Mouse (Mus musculus): ENCODE data around the gene Efcab2. TPM values are rescaled to one million over a fixed set of nuclear protein-coding genes. Genes with fewer than 3 reads are reported as not detected.

The Efcab2 gene
- polyA plus RNA-seq, 2 experiments = 0.64 to 4.3 TPM

- no peak overlapping the region for H3K4me2 ChIP-seq (ENCODE audit: low read depth)
- no peaks in the 10 kb centered on the region for H3K9me3 ChIP-seq (ENCODE audit: control insufficient read depth, low read length)
- peaks cover 0 to 4% of the 10 kb centered on the region in 2 experiments; a peak in 2 of 4 replicates for H3K4me1 ChIP-seq (replicated peaks; ENCODE audit: control insufficient read depth in 2 of 2, insufficient read depth in 2 of 2, low read length in 1 of 2)
- H3K4me3 ChIP-seq (ENCODE audit: insufficient read depth in 1 of 2, low read depth in 2 of 2, low read length in 2 of 2) = no peak overlapping the region
- no peak for TF ChIP-seq CTCF (IDR thresholded peaks at IDR 0.05; ENCODE audit: low read depth)
- no peak for TF ChIP-seq EP300 (IDR thresholded peaks at IDR 0.05; ENCODE audit: low read depth)
- H3K36me3 ChIP-seq (replicated peaks; ENCODE audit: control insufficient read depth, insufficient read depth, low read depth) = no peaks in the 10 kb centered on the region
- no peak overlapping the region for H3K27ac ChIP-seq
- H3K9ac ChIP-seq (replicated peaks) = no peak overlapping the region
- WGBS (ENCODE audit: insufficient replicate concordance) = 63% methylated on average over 4 of the region's 4 CpGs
- no peaks in the 10 kb centered on the region for H3K27me3 ChIP-seq (ENCODE audit: control insufficient read depth, insufficient read depth, low read length)
- DNase-seq (ENCODE audit: low read depth in 3 of 3, low spot score in 3 of 3) (no peak), ATAC-seq (ENCODE audit: insufficient read depth) (no peak)
Observed at GRCm38 (mm10) chr1:178396383-178396782, 9.5 kb upstream of the Efcab2 start.

- Histone ChIP-seq H3K27me3 (ENCODE audit: control insufficient read depth, insufficient read depth, low read length) (no peaks in the 10 kb centered on the region), H3K4me3 (ENCODE audit: insufficient read depth in 1 of 2, low read depth in 2 of 2, low read length in 2 of 2) (no peak overlapping the region), H3K27ac (no peak overlapping the region), H3K36me3 (replicated peaks; ENCODE audit: control insufficient read depth, insufficient read depth, low read depth) (no peaks in the 10 kb centered on the region), H3K9ac (replicated peaks) (no peak overlapping the region), H3K9me3 (ENCODE audit: control insufficient read depth, low read length) (no peaks in the 10 kb centered on the region), H3K4me1 (replicated peaks; ENCODE audit: control insufficient read depth in 2 of 2, insufficient read depth in 2 of 2, low read length in 1 of 2) (peaks cover 5 to 17% of the 10 kb centered on the region in 2 experiments), H3K4me2 (ENCODE audit: low read depth) (no peak overlapping the region)
- DNase-seq (ENCODE audit: low read depth in 3 of 3, low spot score in 3 of 3) (no peak), ATAC-seq (ENCODE audit: insufficient read depth) (no peak)
- TF ChIP-seq CTCF (IDR thresholded peaks at IDR 0.05; ENCODE audit: low read depth) = no peak
- TF ChIP-seq EP300 (IDR thresholded peaks at IDR 0.05; ENCODE audit: low read depth) = no peak
- WGBS (ENCODE audit: insufficient replicate concordance) = 70% methylated on average over 6 of the region's 6 CpGs
Observed at GRCm38 (mm10) chr1:178399879-178400278, 6.0 kb upstream of the Efcab2 start.

- DNase-seq (ENCODE audit: low read depth in 3 of 3, low spot score in 3 of 3) (no peak), ATAC-seq (ENCODE audit: insufficient read depth) (no peak)
- no peak overlapping the region for H3K4me3 ChIP-seq (ENCODE audit: insufficient read depth in 1 of 2, low read depth in 2 of 2, low read length in 2 of 2)
- no peak overlapping the region for H3K27ac ChIP-seq
- TF ChIP-seq EP300 (IDR thresholded peaks at IDR 0.05; ENCODE audit: low read depth) = no peak
- no peak for TF ChIP-seq CTCF (IDR thresholded peaks at IDR 0.05; ENCODE audit: low read depth)
- H3K9ac ChIP-seq (replicated peaks) = no peak overlapping the region
- no peaks in the 10 kb centered on the region for H3K27me3 ChIP-seq (ENCODE audit: control insufficient read depth, insufficient read depth, low read length)
- no peak overlapping the region for H3K4me2 ChIP-seq (ENCODE audit: low read depth)
- H3K36me3 ChIP-seq (replicated peaks; ENCODE audit: control insufficient read depth, insufficient read depth, low read depth) = no peaks in the 10 kb centered on the region
- H3K9me3 ChIP-seq (ENCODE audit: control insufficient read depth, low read length) = no peaks in the 10 kb centered on the region
- 67% methylated on average over 7 of the region's 7 CpGs for WGBS (ENCODE audit: insufficient replicate concordance)
- peaks cover 5 to 14% of the 10 kb centered on the region in 2 experiments for H3K4me1 ChIP-seq (replicated peaks; ENCODE audit: control insufficient read depth in 2 of 2, insufficient read depth in 2 of 2, low read length in 1 of 2)
Observed at GRCm38 (mm10) chr1:178400652-178401051, 5.2 kb upstream of the Efcab2 start.

- no peaks in the 10 kb centered on the region for H3K36me3 ChIP-seq (replicated peaks; ENCODE audit: control insufficient read depth, insufficient read depth, low read depth)
- H3K27ac ChIP-seq = no peak overlapping the region
- DNase-seq (ENCODE audit: low read depth in 3 of 3, low spot score in 3 of 3) (peak in 1 of 3 experiments; percentile 33), ATAC-seq (ENCODE audit: insufficient read depth) (peak; percentile 11; the same call in 1 of the 2 replicates)
- no peaks in the 10 kb centered on the region for H3K27me3 ChIP-seq (ENCODE audit: control insufficient read depth, insufficient read depth, low read length)
- TF ChIP-seq EP300 (IDR thresholded peaks at IDR 0.05; ENCODE audit: low read depth) (peak; percentile 82), CTCF (IDR thresholded peaks at IDR 0.05; ENCODE audit: low read depth) (no peak)
- H3K4me3 ChIP-seq (ENCODE audit: insufficient read depth in 1 of 2, low read depth in 2 of 2, low read length in 2 of 2) = no peak overlapping the region
- H3K4me1 ChIP-seq (replicated peaks; ENCODE audit: control insufficient read depth in 2 of 2, insufficient read depth in 2 of 2, low read length in 1 of 2) = peaks cover 5 to 14% of the 10 kb centered on the region in 2 experiments
- H3K9ac ChIP-seq (replicated peaks) = no peak overlapping the region
- 22% methylated on average over 6 of the region's 6 CpGs for WGBS (ENCODE audit: insufficient replicate concordance)
- H3K9me3 ChIP-seq (ENCODE audit: control insufficient read depth, low read length) = no peaks in the 10 kb centered on the region
- H3K4me2 ChIP-seq (ENCODE audit: low read depth) = peak overlapping the region; percentile 16
Observed at GRCm38 (mm10) chr1:178401960-178402359, 3.9 kb upstream of the Efcab2 start.

GRCm38 (mm10) chr1:178405445-178405911 is 407 bp upstream of the Efcab2 start:
- peak overlapping the region; percentile 97 for H3K27ac ChIP-seq
- H3K4me1 ChIP-seq (replicated peaks; ENCODE audit: control insufficient read depth in 2 of 2, insufficient read depth in 2 of 2, low read length in 1 of 2) = peaks cover 5 to 20% of the 10 kb centered on the region in 2 experiments
- peak overlapping the region; percentile 80 for H3K4me2 ChIP-seq (ENCODE audit: low read depth)
- H3K27me3 ChIP-seq (ENCODE audit: control insufficient read depth, insufficient read depth, low read length) = no peaks in the 10 kb centered on the region
- under 1% methylated on average over 23 of the region's 23 CpGs for WGBS (ENCODE audit: insufficient replicate concordance)
- TF ChIP-seq EP300 (IDR thresholded peaks at IDR 0.05; ENCODE audit: low read depth) = no peak
- peak; percentile 26; the same call in 1 of the 2 replicates for TF ChIP-seq CTCF (IDR thresholded peaks at IDR 0.05; ENCODE audit: low read depth)
- peak overlapping the region; percentile 73 to 76 for H3K4me3 ChIP-seq (ENCODE audit: insufficient read depth in 1 of 2, low read depth in 2 of 2, low read length in 2 of 2)
- no peaks in the 10 kb centered on the region for H3K9me3 ChIP-seq (ENCODE audit: control insufficient read depth, low read length)
- peak; percentile 78 for ATAC-seq (ENCODE audit: insufficient read depth)
- peak overlapping the region; percentile 100 for H3K9ac ChIP-seq (replicated peaks)
- H3K36me3 ChIP-seq (replicated peaks; ENCODE audit: control insufficient read depth, insufficient read depth, low read depth) = no peaks in the 10 kb centered on the region
- peak; percentile 75 to 78 (median 77) for DNase-seq (ENCODE audit: low read depth in 3 of 3, low spot score in 3 of 3)
